Mouse (Mus musculus) Muller cell, postnatal 12 days (primary cell): Measurements from ENCODE around the gene Rps7.

Experiments used
- DNase-seq: peaks from one replicate; pipeline ENCODE4 v3.0.0-alpha.2; 2015; ENCODE audit errors: inconsistent ontology term

Gene Rps7

GRCm38 (mm10) chr12:28635535-28636476, at the start of gene Rps7:
Gene Rps7, minus strand, starts transcription at chr12:28635953.
- DNase-seq: peak; percentile 93

- no peak for DNase-seq
Measured at GRCm38 (mm10) chr12:28684674-28685073, 48.9 kb upstream of the Rps7 start.

GRCm38 (mm10) chr12:28675925-28676209, 40.1 kb upstream of the Rps7 start:
- peak; percentile 20 for DNase-seq

- peak; percentile 85 for DNase-seq
Measured at GRCm38 (mm10) chr12:28675121-28675924, 39.6 kb upstream of the Rps7 start, which contains the start of gene Adi1. Gene Adi1, plus strand, starts transcription at chr12:28675231.

- DNase-seq: no peak
Measured at GRCm38 (mm10) chr12:28674038-28674720, 38.4 kb upstream of the Rps7 start.

GRCm38 (mm10) chr12:28667287-28667686, 31.5 kb upstream of the Rps7 start:
- no peak for DNase-seq

GRCm38 (mm10) chr12:28666734-28667133, 31.0 kb upstream of the Rps7 start:
- DNase-seq: no peak

GRCm38 (mm10) chr12:28662628-28663027, 26.9 kb upstream of the Rps7 start:
- DNase-seq: no peak

- peak; percentile 91 for DNase-seq
Measured at GRCm38 (mm10) chr12:28649141-28650110, 13.7 kb upstream of the Rps7 start, which contains the start of gene Rnaseh1. Gene Rnaseh1, plus strand, starts transcription at chr12:28649602.

- no peak for DNase-seq
Measured at GRCm38 (mm10) chr12:28638778-28639177, 3.0 kb upstream of the Rps7 start.

- no peak for DNase-seq
Measured at GRCm38 (mm10) chr12:28636543-28636942, 790 bp upstream of the Rps7 start.

- DNase-seq: no peak
Measured at GRCm38 (mm10) chr12:28635058-28635534, 657 bp downstream of the Rps7 start.

GRCm38 (mm10) chr12:28628436-28628835, 7.3 kb downstream of the Rps7 start:
- no peak for DNase-seq

- no peak for DNase-seq
Measured at GRCm38 (mm10) chr12:28627092-28627491, 8.7 kb downstream of the Rps7 start.

GRCm38 (mm10) chr12:28625407-28625806, 10.3 kb downstream of the Rps7 start:
- DNase-seq: no peak

GRCm38 (mm10) chr12:28624251-28624650, 11.5 kb downstream of the Rps7 start:
- no peak for DNase-seq

- DNase-seq: no peak
Measured at GRCm38 (mm10) chr12:28623195-28623594, 12.6 kb downstream of the Rps7 start, which contains the start of gene Colec11. Gene Colec11, minus strand, starts transcription at chr12:28623377.

GRCm38 (mm10) chr12:28622641-28623040, 13.1 kb downstream of the Rps7 start:
- DNase-seq: no peak

- DNase-seq: no peak
Measured at GRCm38 (mm10) chr12:28622167-28622532, 13.6 kb downstream of the Rps7 start.

GRCm38 (mm10) chr12:28621451-28622166, 14.1 kb downstream of the Rps7 start:
- DNase-seq: no peak
